Mouse (Mus musculus) cortical plate, adult 2 months (tissue): ENCODE measurements at regions not wholly inside any gene's neighbourhood (a gene's known extent, or its start where the extent isn't known, plus 50 kb on each side); places are given as distances from the start of the nearest gene placed in this dataset.

ENCODE experiments used
- CTCF ChIP-seq: fragments of 200-500 bp; IDR thresholded peaks from 2 replicates; pipeline ENCODE4 v1.5.1; 2011; ENCODE audit warnings: mild to moderate bottlenecking, control low read depth, low read length; ENCODE audit not compliant: insufficient read depth; ENCODE audit errors: extremely low read depth
- POLR2A ChIP-seq: fragments of 200-500 bp; IDR thresholded peaks from 2 replicates; pipeline ENCODE4 v1.6.1; 2011; ENCODE audit warnings: mild to moderate bottlenecking, low read length, control low read depth; ENCODE audit not compliant: insufficient read depth; ENCODE audit errors: extremely low read depth

DNA sequence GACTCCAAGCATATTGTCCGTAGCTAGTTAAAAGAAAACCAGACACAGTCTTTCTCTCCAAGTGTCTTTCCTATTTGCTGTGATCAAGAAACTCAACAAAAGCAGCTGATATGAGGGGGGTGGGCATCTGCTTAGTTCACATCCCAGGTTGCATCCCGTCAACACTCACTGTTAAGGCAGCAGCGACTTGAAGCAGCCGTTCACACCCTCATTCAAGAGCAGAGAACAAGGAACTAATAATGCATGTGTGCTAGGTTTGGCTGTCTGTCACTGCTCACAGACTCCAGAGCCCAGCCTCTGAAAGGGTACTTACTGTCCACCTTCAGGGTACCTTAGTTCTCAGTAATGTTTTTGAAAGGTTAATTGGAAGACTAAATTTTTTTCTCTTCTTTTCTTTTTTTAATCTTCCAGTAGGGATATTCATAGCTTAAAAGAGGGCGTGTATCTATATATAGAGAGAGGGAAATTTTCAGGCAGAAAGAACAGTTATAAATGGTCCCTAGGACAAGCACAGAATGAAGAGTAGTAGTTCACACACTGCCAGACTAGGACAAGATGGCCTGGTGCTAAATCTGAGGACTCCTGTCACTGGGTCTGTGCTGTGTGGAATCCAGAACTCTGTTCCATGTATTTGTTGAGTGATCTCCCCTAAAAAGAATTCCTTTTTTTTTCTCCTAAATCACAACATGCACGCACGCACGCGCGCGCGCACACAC lies 199.1 kb upstream of the BB014433 start:
- TF ChIP-seq POLR2A = no peak
- no peak for TF ChIP-seq CTCF
